Mouse (Mus musculus) myocyte (in vitro differentiated cells): ENCODE measurements around the gene Gm17268. TPM values are rescaled to one million over a fixed set of nuclear protein-coding genes. Genes with fewer than 3 reads are reported as not detected.

ENCODE experiments used
- H3K27me3 ChIP-seq: one replicate; pipeline ENCODE4 v1.6.1; 2011; ENCODE audit not compliant: control insufficient read depth, insufficient read depth, insufficient read length
- H3K36me3 ChIP-seq: one replicate; pipeline ENCODE4 v1.6.1; 2011; ENCODE audit not compliant: control insufficient read depth, insufficient read depth
- H3K4me2 ChIP-seq: one replicate; pipeline ENCODE4 v1.6.1; 2011; ENCODE audit warnings: low read depth, control low read depth
- H3K4me3 ChIP-seq: one replicate; pipeline ENCODE4 v1.5.1; 2011; ENCODE audit warnings: mild to moderate bottlenecking, control low read depth, moderate library complexity
- H3K79me2 ChIP-seq: one replicate; pipeline ENCODE4 v1.6.1; 2011; ENCODE audit not compliant: control insufficient read depth, insufficient read depth
- H3ac ChIP-seq: one replicate; pipeline ENCODE4 v1.6.1; 2011; ENCODE audit not compliant: control insufficient read depth, insufficient read length
- CEBPB ChIP-seq: IDR thresholded peaks from 2 replicates; pipeline ENCODE4 v1.6.1; 2011; ENCODE audit warnings: mild to moderate bottlenecking, moderate library complexity; ENCODE audit not compliant: poor library complexity, insufficient read depth, severe bottlenecking
- E2F4 ChIP-seq: IDR thresholded peaks from one replicate; pipeline ENCODE4 v1.6.1; 2011; ENCODE audit warnings: mild to moderate bottlenecking, control low read depth, moderate library complexity; ENCODE audit not compliant: insufficient read depth
- MAX ChIP-seq: IDR thresholded peaks from one replicate; pipeline ENCODE4 v1.6.1; 2011; ENCODE audit warnings: low read depth, mild to moderate bottlenecking, control low read depth
- MYOD1 ChIP-seq, 3 experiments: IDR thresholded peaks; one replicate each; pipeline ENCODE4 v1.6.1; 2011; ENCODE audit warnings: control low read depth in 2 of 3, low read depth in 2 of 3, mild to moderate bottlenecking in 2 of 3, moderate library complexity in 1 of 3; ENCODE audit not compliant: insufficient read length in 2 of 3, control insufficient read depth in 1 of 3
- MYOG ChIP-seq, 3 experiments: IDR thresholded peaks; one replicate each; pipeline ENCODE4 v1.6.1; 2011; ENCODE audit warnings: control low read depth in 2 of 3, low read depth in 2 of 3, mild to moderate bottlenecking in 2 of 3; ENCODE audit not compliant: insufficient read length in 2 of 3, control insufficient read depth in 1 of 3, insufficient read depth in 1 of 3
- POLR2A ChIP-seq: IDR thresholded peaks from one replicate; pipeline ENCODE4 v1.6.1; 2011; ENCODE audit warnings: low read depth, mild to moderate bottlenecking, control low read depth, moderate library complexity; ENCODE audit not compliant: insufficient read length
- POLR2AphosphoS2 ChIP-seq: IDR thresholded peaks from one replicate; pipeline ENCODE4 v1.6.1; 2011; ENCODE audit warnings: low read depth, control low read depth; ENCODE audit not compliant: insufficient read length
- REST ChIP-seq: IDR thresholded peaks from one replicate; pipeline ENCODE4 v1.6.1; 2011; ENCODE audit warnings: mild to moderate bottlenecking, control low read depth, moderate library complexity; ENCODE audit not compliant: insufficient read depth, insufficient read length
- SRF ChIP-seq: IDR thresholded peaks from one replicate; pipeline ENCODE4 v1.6.1; 2011; ENCODE audit warnings: low read depth; ENCODE audit not compliant: control insufficient read depth, insufficient read length
- TCF12 ChIP-seq: IDR thresholded peaks from one replicate; pipeline ENCODE4 v1.6.1; 2011; ENCODE audit warnings: mild to moderate bottlenecking, control low read depth; ENCODE audit not compliant: poor library complexity, insufficient read depth, severe bottlenecking
- TCF3 ChIP-seq: IDR thresholded peaks from one replicate; pipeline ENCODE4 v1.6.1; 2011; ENCODE audit warnings: low read depth, control low read depth; ENCODE audit not compliant: insufficient read length
- USF1 ChIP-seq: IDR thresholded peaks from one replicate; pipeline ENCODE4 v1.6.1; 2011; ENCODE audit warnings: low read depth, mild to moderate bottlenecking, control low read depth, moderate library complexity
- polyA plus RNA-seq: library from polyadenylated mRNA; unstranded; fragments of >200 nt; fragmentation: generic; extraction: Trizol; gene quantifications from one replicate; pipeline ENCODE4 v1.2.1, GENCODE M21; 2012; ENCODE audit warnings: missing spikeins

Gene Gm17268
- polyA plus RNA-seq, 1 experiment = not detected

DNA sequence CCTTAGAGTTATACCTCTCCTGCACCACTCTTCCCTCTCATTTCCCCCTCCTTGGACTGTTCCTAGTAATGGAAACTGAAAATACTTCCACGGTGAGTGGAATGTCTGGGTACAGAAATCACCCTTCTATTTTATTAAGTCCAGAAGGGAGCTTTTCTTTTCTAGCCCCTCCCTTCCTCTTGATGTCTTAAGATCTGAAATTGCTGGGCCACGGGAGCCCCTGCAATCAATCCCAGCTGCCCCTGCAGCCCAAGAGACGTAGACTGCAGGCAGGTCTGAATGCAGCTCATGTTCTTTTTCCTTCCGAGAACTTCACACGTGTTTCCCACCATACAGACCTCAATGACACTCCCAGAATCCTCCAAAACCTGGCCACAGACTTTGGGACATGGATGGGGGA is 37.8 kb downstream of the Gm17268 start:
- Histone ChIP-seq H3ac (no peak overlapping the region), H3K79me2 (no peaks in the 10 kb centered on the region), H3K4me3 (no peak overlapping the region), H3K27me3 (no peaks in the 10 kb centered on the region), H3K4me2 (no peak overlapping the region), H3K36me3 (no peaks in the 10 kb centered on the region)
- TF ChIP-seq E2F4 = no peak
- TF ChIP-seq REST = no peak
- no peak for TF ChIP-seq TCF3
- no peak for TF ChIP-seq USF1
- no peak for TF ChIP-seq CEBPB
- no peak for TF ChIP-seq POLR2A
- TF ChIP-seq SRF = no peak
- TF ChIP-seq TCF12 = no peak
- TF ChIP-seq MYOD1 (IDR thresholded peaks at IDR 0.05; ENCODE audit: control insufficient read depth in 1 of 3, insufficient read length in 2 of 3, low read depth in 2 of 3) = no peak
- TF ChIP-seq POLR2AphosphoS2 = no peak
- TF ChIP-seq MAX = no peak
- TF ChIP-seq MYOG (IDR thresholded peaks at IDR 0.05; ENCODE audit: control insufficient read depth in 1 of 3, insufficient read depth in 1 of 3, insufficient read length in 2 of 3, low read depth in 2 of 3) = no peak

GRCm38 (mm10) chr11:81999469-81999868 is 38.9 kb downstream of the Gm17268 start:
- Histone ChIP-seq H3K27me3 (no peaks in the 10 kb centered on the region), H3K4me2 (no peak overlapping the region), H3ac (no peak overlapping the region), H3K79me2 (no peaks in the 10 kb centered on the region), H3K4me3 (no peak overlapping the region), H3K36me3 (no peaks in the 10 kb centered on the region)
- TF ChIP-seq USF1 (no peak), MYOD1 (IDR thresholded peaks at IDR 0.05; ENCODE audit: control insufficient read depth in 1 of 3, insufficient read length in 2 of 3, low read depth in 2 of 3) (no peak), TCF3 (no peak), TCF12 (no peak), E2F4 (no peak), MAX (no peak), SRF (no peak), MYOG (IDR thresholded peaks at IDR 0.05; ENCODE audit: control insufficient read depth in 1 of 3, insufficient read depth in 1 of 3, insufficient read length in 2 of 3, low read depth in 2 of 3) (no peak), POLR2AphosphoS2 (no peak), REST (no peak), POLR2A (no peak), CEBPB (no peak)

DNA sequence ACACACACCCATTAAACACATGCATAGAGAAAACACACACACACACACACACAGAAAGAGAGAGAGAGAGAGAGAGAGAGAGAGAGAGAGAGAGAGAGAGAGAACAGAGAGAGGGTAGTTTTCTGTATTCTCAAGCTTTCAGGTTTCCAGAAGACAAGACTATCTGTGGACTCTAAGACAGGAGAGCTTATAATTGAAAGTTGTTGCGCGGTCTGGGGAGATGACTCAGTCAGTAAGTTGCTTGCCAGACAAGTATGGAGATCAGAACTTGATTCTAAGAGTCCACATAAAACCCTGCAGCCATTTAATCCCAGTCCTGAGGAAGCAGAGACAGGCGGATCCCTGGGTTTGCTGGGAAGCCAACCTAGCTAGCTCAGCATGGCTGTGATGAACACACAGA is 39.7 kb downstream of the Gm17268 start:
- Histone ChIP-seq H3K4me2 (no peak overlapping the region), H3K4me3 (no peak overlapping the region), H3K36me3 (no peaks in the 10 kb centered on the region), H3K79me2 (no peaks in the 10 kb centered on the region), H3ac (no peak overlapping the region), H3K27me3 (no peaks in the 10 kb centered on the region)
- no peak for TF ChIP-seq SRF
- no peak for TF ChIP-seq REST
- no peak for TF ChIP-seq TCF12
- no peak for TF ChIP-seq MYOD1 (IDR thresholded peaks at IDR 0.05; ENCODE audit: control insufficient read depth in 1 of 3, insufficient read length in 2 of 3, low read depth in 2 of 3)
- no peak for TF ChIP-seq TCF3

DNA sequence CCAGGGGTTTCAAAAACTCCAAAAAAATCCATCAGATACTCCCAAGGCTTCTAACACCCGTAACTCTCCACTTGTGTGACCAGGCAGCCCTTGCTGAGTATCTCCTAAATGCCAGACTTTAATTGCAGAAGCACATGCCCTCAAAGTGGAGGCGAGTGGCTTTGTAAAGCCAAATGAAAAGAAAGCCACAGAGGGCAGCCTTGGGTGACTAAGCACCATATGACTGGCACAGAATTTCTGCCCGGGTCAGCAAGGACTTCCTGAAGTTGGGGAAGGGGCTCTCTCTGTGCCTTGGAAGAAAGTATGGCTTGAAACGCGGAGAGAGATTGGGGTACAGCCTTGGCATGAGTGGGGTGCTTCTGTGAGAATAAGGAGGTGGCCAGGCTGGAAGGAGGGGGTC is 41.3 kb downstream of the Gm17268 start:
- no peaks in the 10 kb centered on the region for H3K79me2 ChIP-seq

DNA sequence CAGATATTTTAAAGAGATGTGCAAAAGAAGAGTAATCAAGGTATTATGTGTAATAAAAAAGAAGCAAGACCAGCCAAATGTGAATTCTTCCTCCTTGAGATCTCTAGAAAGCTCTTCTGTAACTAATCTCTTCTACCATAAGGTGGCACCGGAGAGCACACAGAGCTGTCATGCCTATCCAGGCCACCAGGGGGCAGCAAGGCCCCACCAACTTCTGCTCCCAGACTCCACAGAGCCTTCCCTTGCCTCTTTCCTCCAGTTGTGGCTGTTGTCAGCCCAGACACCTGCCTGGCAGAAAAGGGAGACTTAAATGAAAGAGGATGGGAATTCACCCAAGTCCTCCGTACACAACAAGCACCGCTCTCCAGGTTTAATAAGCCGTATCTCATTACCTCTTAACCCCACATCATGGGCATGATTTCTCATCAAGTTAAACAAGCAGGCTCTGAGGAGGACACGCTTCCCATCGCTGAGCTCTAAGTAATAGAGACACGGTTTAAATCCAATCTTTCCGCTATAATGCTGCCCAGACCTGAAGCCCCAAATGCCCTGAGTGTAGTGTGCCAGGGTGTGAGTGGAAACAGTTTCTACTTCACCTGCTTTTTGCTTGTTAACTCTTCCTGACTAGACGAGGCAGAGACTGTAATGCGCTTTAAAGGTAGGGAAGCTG is 42.1 kb downstream of the Gm17268 start:
- no peaks in the 10 kb centered on the region for H3K27me3 ChIP-seq
- H3ac ChIP-seq = no peak overlapping the region
- no peaks in the 10 kb centered on the region for H3K36me3 ChIP-seq
- TF ChIP-seq MYOG (IDR thresholded peaks at IDR 0.05; ENCODE audit: control insufficient read depth in 1 of 3, insufficient read depth in 1 of 3, insufficient read length in 2 of 3, low read depth in 2 of 3) (no peak), POLR2AphosphoS2 (no peak), TCF3 (no peak), CEBPB (no peak), MAX (no peak), REST (no peak), E2F4 (no peak)
- no peak overlapping the region for H3K4me2 ChIP-seq
- no peak overlapping the region for H3K4me3 ChIP-seq
- H3K79me2 ChIP-seq = no peaks in the 10 kb centered on the region

More for the DNA sequence above, 41.3 kb downstream of the Gm17268 start:
- Histone ChIP-seq H3K27me3 (no peaks in the 10 kb centered on the region), H3ac (no peak overlapping the region), H3K36me3 (no peaks in the 10 kb centered on the region), H3K4me2 (no peak overlapping the region), H3K4me3 (no peak overlapping the region)
- TF ChIP-seq CEBPB = no peak
